Mouse (Mus musculus) cortical plate, adult 2 months (tissue): ENCODE measurements around the gene Matn1.

Source experiments
- CTCF ChIP-seq: fragments of 200-500 bp; IDR thresholded peaks from 2 replicates; pipeline ENCODE4 v1.5.1; 2011; ENCODE audit warnings: mild to moderate bottlenecking, control low read depth, low read length; ENCODE audit not compliant: insufficient read depth; ENCODE audit errors: extremely low read depth
- POLR2A ChIP-seq: fragments of 200-500 bp; IDR thresholded peaks from 2 replicates; pipeline ENCODE4 v1.6.1; 2011; ENCODE audit warnings: mild to moderate bottlenecking, low read length, control low read depth; ENCODE audit not compliant: insufficient read depth; ENCODE audit errors: extremely low read depth

DNA sequence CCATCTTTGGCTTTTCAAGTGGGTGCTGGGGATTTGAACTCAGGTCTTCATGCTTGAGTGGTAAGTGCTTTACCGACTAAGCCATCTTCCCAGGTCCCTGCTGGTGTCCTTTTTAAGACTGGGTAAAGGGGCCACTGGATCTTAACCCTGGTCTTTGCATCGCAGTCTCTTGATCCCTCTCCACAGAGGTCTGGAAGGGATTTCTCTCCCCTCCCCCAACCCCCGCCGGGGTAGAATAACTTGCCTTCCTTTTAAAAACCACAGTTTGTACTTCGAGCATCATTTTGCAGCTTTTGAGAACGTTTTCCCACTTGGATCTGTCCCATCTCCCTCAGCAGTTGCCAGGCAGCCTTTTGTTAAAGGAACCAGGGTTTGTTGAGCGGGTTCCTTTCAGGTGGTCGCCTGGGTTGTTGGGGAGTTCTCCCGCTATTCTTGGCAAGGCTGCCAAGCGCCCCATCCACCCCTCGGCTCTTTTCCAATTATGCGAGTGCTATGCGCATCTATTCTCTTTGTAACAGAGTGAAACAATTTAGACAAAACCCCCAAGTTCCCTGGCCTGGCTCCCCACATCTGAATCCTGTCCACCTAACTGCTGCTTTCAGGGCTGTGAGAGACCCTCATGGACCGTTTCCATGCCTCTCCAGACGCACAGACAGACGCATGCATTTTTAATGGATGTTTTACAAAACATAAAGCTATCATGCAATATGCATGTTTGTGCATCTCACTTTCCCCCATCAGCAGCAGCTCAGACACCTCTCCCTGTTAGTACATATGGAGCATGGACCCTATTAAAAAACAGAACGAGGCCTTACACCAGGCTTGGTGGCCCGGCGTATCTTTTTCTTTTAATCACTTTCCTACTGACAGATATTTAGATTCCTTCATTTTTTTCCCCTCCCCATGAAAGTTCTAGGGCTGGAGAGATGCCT is 29.4 kb downstream of the Matn1 start:
- TF ChIP-seq CTCF: no peak
- no peak for TF ChIP-seq POLR2A
